Mouse (Mus musculus): Measurements from ENCODE around the gene Adamts4. TPM values are rescaled to one million over a fixed set of nuclear protein-coding genes. Genes with fewer than 3 reads are reported as not detected.

The Adamts4 gene
- polyA plus RNA-seq, 1 experiment: 1.2 TPM

- H3K36me3 ChIP-seq (ENCODE audit: control insufficient read depth, insufficient read depth, low read length): no peaks in the 10 kb centered on the region
- H3K27ac ChIP-seq (ENCODE audit: insufficient read depth, low read depth, low read length): no peak overlapping the region
- H3K4me3 ChIP-seq (ENCODE audit: insufficient read depth, low read depth, low read length): no peak overlapping the region
- TF ChIP-seq POLR2A (IDR thresholded peaks at IDR 0.05; ENCODE audit: low read depth, low read length): no peak
- no peak for TF ChIP-seq CTCF (conservative IDR thresholded peaks at IDR 0.05; ENCODE audit: insufficient read depth, insufficient read length, low read depth, low read length)
- 74% methylated on average over 6 of the region's 6 CpGs for WGBS
- H3K27me3 ChIP-seq (replicated peaks; ENCODE audit: control insufficient read depth, insufficient read depth, low read length): no peaks in the 10 kb centered on the region
- no peak for DNase-seq
- H3K4me1 ChIP-seq (ENCODE audit: control insufficient read depth, insufficient read depth, low read length): peaks cover 5% of the 10 kb centered on the region; the same call in 1 of the 2 replicates
Observed at GRCm38 (mm10) chr1:171223168-171223567, 27.1 kb upstream of the Adamts4 start.

GRCm38 (mm10) chr1:171223796-171224195 is 26.4 kb upstream of the Adamts4 start:
- peak; percentile 80 for DNase-seq
- Histone ChIP-seq H3K4me3 (ENCODE audit: insufficient read depth, low read depth, low read length) (no peak overlapping the region), H3K4me1 (ENCODE audit: control insufficient read depth, insufficient read depth, low read length) (peaks cover 5% of the 10 kb centered on the region; the same call in 1 of the 2 replicates), H3K36me3 (ENCODE audit: control insufficient read depth, insufficient read depth, low read length) (no peaks in the 10 kb centered on the region), H3K27ac (ENCODE audit: insufficient read depth, low read depth, low read length) (no peak overlapping the region), H3K27me3 (replicated peaks; ENCODE audit: control insufficient read depth, insufficient read depth, low read length) (no peaks in the 10 kb centered on the region)
- TF ChIP-seq POLR2A (IDR thresholded peaks at IDR 0.05; ENCODE audit: low read depth, low read length): no peak
- no peak for TF ChIP-seq CTCF (conservative IDR thresholded peaks at IDR 0.05; ENCODE audit: insufficient read depth, insufficient read length, low read depth, low read length)
- 71% methylated on average over 2 of the region's 2 CpGs for WGBS

GRCm38 (mm10) chr1:171224857-171225256 is 25.4 kb upstream of the Adamts4 start, which contains the start of gene Apoa2:
TSS of gene Apoa2 (plus strand) at chr1:171225054.
- no peak for DNase-seq
- H3K4me3 ChIP-seq (ENCODE audit: insufficient read depth, low read depth, low read length): no peak within 1 kb of the TSS
- no peaks in the 10 kb centered on the region for H3K36me3 ChIP-seq (ENCODE audit: control insufficient read depth, insufficient read depth, low read length)
- H3K27ac ChIP-seq (ENCODE audit: insufficient read depth, low read depth, low read length): no peak within 1 kb of the TSS
- TF ChIP-seq POLR2A (IDR thresholded peaks at IDR 0.05; ENCODE audit: low read depth, low read length) (no peak), CTCF (conservative IDR thresholded peaks at IDR 0.05; ENCODE audit: insufficient read depth, insufficient read length, low read depth, low read length) (no peak)
- H3K27me3 ChIP-seq (replicated peaks; ENCODE audit: control insufficient read depth, insufficient read depth, low read length): no peaks in the 10 kb centered on the region
- H3K4me1 ChIP-seq (ENCODE audit: control insufficient read depth, insufficient read depth, low read length): peaks cover 7% of the 10 kb centered on the region; the same call in 1 of the 2 replicates
- WGBS: 74% methylated on average over 5 of the region's 5 CpGs

DNA sequence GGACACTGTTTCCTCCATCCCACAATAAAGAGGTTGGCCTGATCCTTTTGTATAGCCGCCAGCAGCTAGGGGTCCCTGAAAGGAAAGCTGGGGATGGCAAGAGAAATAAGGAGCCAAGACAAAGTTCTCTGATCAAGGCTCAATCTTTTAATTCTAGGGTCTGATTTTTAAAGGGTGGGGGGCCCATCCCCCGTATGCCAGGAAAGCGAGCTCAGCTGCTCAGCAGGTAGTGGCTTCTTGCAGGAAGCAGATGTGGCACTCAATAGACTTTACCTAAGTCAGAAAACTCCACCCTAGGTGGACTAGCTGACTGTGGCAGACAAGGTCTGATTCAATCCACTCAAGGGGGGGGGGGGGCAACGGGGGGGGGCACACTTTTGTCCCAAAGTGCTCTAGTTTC is 23.4 kb upstream of the Adamts4 start:
- TF ChIP-seq CTCF (conservative IDR thresholded peaks at IDR 0.05; ENCODE audit: insufficient read depth, insufficient read length, low read depth, low read length): no peak
- DNase-seq: no peak
- Histone ChIP-seq H3K4me1 (ENCODE audit: control insufficient read depth, insufficient read depth, low read length) (peaks cover 8% of the 10 kb centered on the region; the same call in 1 of the 2 replicates), H3K4me3 (ENCODE audit: insufficient read depth, low read depth, low read length) (no peak overlapping the region), H3K36me3 (ENCODE audit: control insufficient read depth, insufficient read depth, low read length) (no peaks in the 10 kb centered on the region), H3K27ac (ENCODE audit: insufficient read depth, low read depth, low read length) (no peak overlapping the region), H3K27me3 (replicated peaks; ENCODE audit: control insufficient read depth, insufficient read depth, low read length) (no peaks in the 10 kb centered on the region)
- 72% methylated on average over 4 of the region's 4 CpGs for WGBS

DNA sequence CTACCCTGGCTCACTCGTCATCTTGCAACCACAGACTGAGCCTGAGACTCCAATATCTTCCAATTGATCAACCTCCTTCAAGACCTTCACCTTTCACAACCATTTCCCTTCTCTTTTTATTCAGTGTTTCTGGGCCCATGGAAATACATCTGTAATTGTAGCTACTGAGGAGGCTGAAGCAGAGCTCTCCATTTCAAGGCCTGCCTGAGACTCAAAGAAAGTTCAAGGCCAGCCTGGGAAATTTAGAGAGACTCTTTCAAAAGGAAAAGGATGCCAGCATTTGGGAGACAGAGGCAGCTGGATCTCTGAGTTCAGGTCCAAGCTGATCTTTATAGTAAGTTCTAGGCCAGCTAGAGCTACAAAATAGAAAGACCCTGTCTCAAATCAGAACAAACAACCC is 22.3 kb upstream of the Adamts4 start:
- no peaks in the 10 kb centered on the region for H3K36me3 ChIP-seq (ENCODE audit: control insufficient read depth, insufficient read depth, low read length)
- H3K4me1 ChIP-seq (ENCODE audit: control insufficient read depth, insufficient read depth, low read length): peaks cover 8% of the 10 kb centered on the region; the same call in 1 of the 2 replicates
- H3K27ac ChIP-seq (ENCODE audit: insufficient read depth, low read depth, low read length): no peak overlapping the region
- no peak overlapping the region for H3K4me3 ChIP-seq (ENCODE audit: insufficient read depth, low read depth, low read length)
- no peaks in the 10 kb centered on the region for H3K27me3 ChIP-seq (replicated peaks; ENCODE audit: control insufficient read depth, insufficient read depth, low read length)
- DNase-seq: no peak
- 100% methylated on average over 1 of the region's 1 CpGs for WGBS
- no peak for TF ChIP-seq CTCF (conservative IDR thresholded peaks at IDR 0.05; ENCODE audit: insufficient read depth, insufficient read length, low read depth, low read length)
- no peak for TF ChIP-seq POLR2A (IDR thresholded peaks at IDR 0.05; ENCODE audit: low read depth, low read length)

DNA sequence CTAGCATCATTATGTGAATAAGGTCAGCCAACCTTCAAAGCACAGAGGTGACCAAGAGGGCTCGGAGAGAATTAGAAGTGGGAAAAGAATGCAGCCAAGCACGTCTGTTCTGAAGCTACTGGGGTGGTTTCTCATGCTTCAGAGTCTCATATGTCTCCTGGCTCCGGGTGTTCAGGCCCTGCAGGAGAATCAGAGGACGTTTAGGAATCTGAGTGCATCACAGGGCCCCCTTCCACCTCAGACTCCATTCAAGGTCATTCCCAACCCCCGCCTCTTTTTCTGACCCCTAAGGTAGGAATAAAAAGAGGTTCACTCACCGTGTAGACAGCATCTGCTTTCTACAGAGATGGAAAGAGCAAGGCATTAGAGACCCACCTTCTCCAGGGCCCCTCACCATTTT is 20.5 kb upstream of the Adamts4 start:
- Histone ChIP-seq H3K4me3 (ENCODE audit: insufficient read depth, low read depth, low read length) (no peak overlapping the region), H3K27ac (ENCODE audit: insufficient read depth, low read depth, low read length) (no peak overlapping the region; the same call in 1 of the 2 replicates)

DNA sequence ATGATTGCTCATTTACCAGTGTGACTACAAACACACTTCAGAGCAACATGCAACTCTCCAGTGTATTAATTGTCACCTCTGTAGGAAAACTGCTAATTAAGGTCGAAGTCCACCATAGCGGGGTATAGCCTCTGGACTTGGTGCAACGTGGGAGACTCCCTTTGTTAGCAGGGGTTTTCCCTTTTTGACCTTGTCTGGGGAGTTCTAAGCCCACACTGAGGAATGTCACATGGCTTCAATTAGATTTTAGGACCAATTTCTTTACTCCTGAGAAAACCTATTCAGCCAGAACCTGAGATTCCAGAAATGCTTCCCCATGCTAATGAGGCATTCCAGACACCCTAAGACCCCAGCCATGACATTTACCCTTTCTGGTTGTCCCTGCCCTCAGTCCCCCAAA is 20.0 kb upstream of the Adamts4 start:
- peaks cover under 1% of the 10 kb centered on the region; the same call in 1 of the 2 replicates for H3K36me3 ChIP-seq (ENCODE audit: control insufficient read depth, insufficient read depth, low read length)
- H3K4me1 ChIP-seq (ENCODE audit: control insufficient read depth, insufficient read depth, low read length): peaks cover 8% of the 10 kb centered on the region; the same call in 1 of the 2 replicates
- no peaks in the 10 kb centered on the region for H3K27me3 ChIP-seq (replicated peaks; ENCODE audit: control insufficient read depth, insufficient read depth, low read length)
- TF ChIP-seq POLR2A (IDR thresholded peaks at IDR 0.05; ENCODE audit: low read depth, low read length) (no peak), CTCF (conservative IDR thresholded peaks at IDR 0.05; ENCODE audit: insufficient read depth, insufficient read length, low read depth, low read length) (no peak)
- no peak overlapping the region for H3K27ac ChIP-seq (ENCODE audit: insufficient read depth, low read depth, low read length)
- H3K4me3 ChIP-seq (ENCODE audit: insufficient read depth, low read depth, low read length): no peak overlapping the region
- 41% methylated on average over 3 of the region's 3 CpGs for WGBS
- no peak for DNase-seq

More for the DNA sequence above, 20.5 kb upstream of the Adamts4 start:
- Histone ChIP-seq H3K27me3 (replicated peaks; ENCODE audit: control insufficient read depth, insufficient read depth, low read length) (no peaks in the 10 kb centered on the region), H3K4me1 (ENCODE audit: control insufficient read depth, insufficient read depth, low read length) (peaks cover 8% of the 10 kb centered on the region; the same call in 1 of the 2 replicates), H3K36me3 (ENCODE audit: control insufficient read depth, insufficient read depth, low read length) (no peaks in the 10 kb centered on the region; the same call in 1 of the 2 replicates)
- WGBS: 59% methylated on average over 6 of the region's 6 CpGs
- TF ChIP-seq POLR2A (IDR thresholded peaks at IDR 0.05; ENCODE audit: low read depth, low read length) (no peak), CTCF (conservative IDR thresholded peaks at IDR 0.05; ENCODE audit: insufficient read depth, insufficient read length, low read depth, low read length) (no peak)
- no peak for DNase-seq

Measured in kidney, adult 2 months (tissue).